Mouse (Mus musculus) ES-Bruce4 (cell line): ENCODE measurements at regions not wholly inside any gene's neighbourhood (a gene's known extent, or its start where the extent isn't known, plus 50 kb on each side); places are given as distances from the start of the nearest gene placed in this dataset.

Source experiments
- H3K27ac ChIP-seq: 2 replicates; pipeline ENCODE4 v1.5.1; 2012; ENCODE audit warnings: low read length, inconsistent platforms; ENCODE audit not compliant: insufficient read depth
- H3K27me3 ChIP-seq: 2 replicates; pipeline ENCODE4 v1.6.1; 2012; ENCODE audit warnings: mild to moderate bottlenecking, low read length, inconsistent platforms; ENCODE audit not compliant: control insufficient read depth, poor library complexity, insufficient read depth, severe bottlenecking
- H3K36me3 ChIP-seq: 2 replicates; pipeline ENCODE4 v1.6.1; 2012; ENCODE audit warnings: inconsistent platforms, mild to moderate bottlenecking, low read length, moderate library complexity; ENCODE audit not compliant: control insufficient read depth, poor library complexity, insufficient read depth, severe bottlenecking
- H3K4me1 ChIP-seq: one replicate; pipeline ENCODE4 v1.8.1; 2011; ENCODE audit warnings: low read length; ENCODE audit not compliant: control insufficient read depth, insufficient read depth
- H3K4me3 ChIP-seq: 2 replicates; pipeline ENCODE4 v1.5.1; 2011; ENCODE audit warnings: low read depth, mild to moderate bottlenecking, low read length
- H3K9ac ChIP-seq: 2 replicates; pipeline ENCODE4 v1.6.1; 2012; ENCODE audit warnings: low read depth, mild to moderate bottlenecking, inconsistent platforms; ENCODE audit not compliant: poor library complexity, severe bottlenecking
- H3K9me3 ChIP-seq: replicated peaks from 2 replicates; pipeline ENCODE4 v1.6.1; 2012; ENCODE audit warnings: mild to moderate bottlenecking, low read length, inconsistent platforms; ENCODE audit not compliant: control insufficient read depth, poor library complexity, insufficient read depth, severe bottlenecking
- CTCF ChIP-seq: IDR thresholded peaks from one replicate; pipeline ENCODE4 v1.8.1; 2011; ENCODE audit warnings: low read depth, low read length
- EP300 ChIP-seq: IDR thresholded peaks from 2 replicates; pipeline ENCODE4 v1.6.1; 2011; ENCODE audit warnings: low read depth, low read length; ENCODE audit not compliant: insufficient read depth
- POLR2A ChIP-seq: IDR thresholded peaks from one replicate; pipeline ENCODE4 v1.8.1; 2011; ENCODE audit warnings: low read length; ENCODE audit not compliant: insufficient read depth

DNA sequence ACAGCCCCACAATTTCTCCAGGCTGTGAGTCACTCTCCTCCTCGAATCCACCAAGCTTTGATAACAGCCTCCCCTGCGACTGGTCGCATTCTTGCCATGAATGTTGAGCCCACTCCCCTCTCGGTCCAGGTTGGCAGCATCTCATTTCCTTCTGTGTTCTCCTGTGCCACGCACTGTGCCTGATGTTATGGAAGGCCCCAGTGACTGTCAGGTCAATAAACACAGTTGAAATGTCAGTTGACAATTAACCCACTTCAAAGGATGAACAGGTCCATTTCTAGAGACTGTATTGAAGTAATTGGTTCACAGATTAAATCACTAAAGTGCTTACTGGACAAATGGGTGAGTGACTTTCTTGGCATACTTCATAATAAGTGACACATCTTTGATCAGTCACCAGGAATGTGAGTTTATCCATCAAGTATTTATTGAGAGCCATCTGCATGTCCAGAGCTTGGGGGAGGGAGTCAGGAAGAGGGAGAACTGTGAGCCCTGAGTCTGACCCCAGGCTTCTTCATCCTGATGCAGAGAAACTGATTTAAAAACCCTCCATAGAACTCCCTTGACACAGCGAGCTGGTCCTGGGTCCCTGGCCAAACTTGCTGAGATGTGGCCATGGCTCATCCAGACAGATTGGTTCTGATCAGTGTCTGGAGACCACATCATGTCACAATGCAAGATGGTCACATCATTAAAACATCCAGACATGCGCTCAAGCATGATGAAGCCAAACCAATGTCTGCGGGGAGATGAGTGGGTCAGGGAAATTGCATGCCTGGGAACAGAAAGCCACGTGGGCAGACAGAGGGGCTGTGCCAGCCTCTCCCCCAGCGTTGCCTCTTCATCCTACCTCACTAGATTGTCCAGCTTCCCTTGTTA lies 560.7 kb downstream of the Bnc2 start:
- Histone ChIP-seq H3K9me3 (peaks cover 6% of the 10 kb centered on the region; the same call in 1 of the 2 replicates), H3K27me3 (no peaks in the 10 kb centered on the region), H3K4me1 (no peaks in the 10 kb centered on the region), H3K9ac (no peak overlapping the region), H3K36me3 (no peaks in the 10 kb centered on the region), H3K4me3 (no peak overlapping the region), H3K27ac (no peak overlapping the region)
- TF ChIP-seq CTCF (no peak), POLR2A (no peak), EP300 (no peak)

DNA sequence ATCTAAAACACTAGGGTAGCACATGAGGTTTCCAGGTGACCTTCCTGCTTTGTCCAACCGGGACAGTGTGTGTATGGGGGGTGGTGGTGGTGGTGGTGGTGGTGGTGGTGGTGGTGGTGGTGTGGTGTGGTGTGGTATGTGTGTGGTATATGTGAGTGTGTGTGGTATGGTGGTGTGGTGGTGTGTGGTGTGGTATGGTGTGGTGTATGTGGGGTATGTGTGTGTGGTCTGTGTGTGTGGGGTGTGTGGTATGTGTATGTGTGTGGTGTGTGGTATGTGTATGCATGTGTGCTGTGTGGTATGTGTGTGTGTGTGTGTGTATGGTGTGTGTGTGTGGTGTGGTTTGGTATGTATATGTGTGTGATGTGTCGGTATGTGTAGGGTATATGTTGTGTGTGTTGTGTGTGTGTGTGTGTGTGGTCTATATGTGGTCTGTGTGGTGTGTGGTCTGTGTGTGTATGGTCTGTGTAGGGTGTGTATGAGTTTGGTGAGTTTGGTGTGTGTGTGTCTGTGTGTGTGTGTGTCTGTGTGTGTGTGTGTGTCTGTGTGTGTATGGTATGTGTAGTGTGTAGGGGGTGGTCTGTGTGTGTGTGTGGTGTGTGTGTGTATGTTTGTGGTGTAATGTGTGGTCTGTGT lies 556.7 kb downstream of the Bnc2 start:
- H3K4me1 ChIP-seq = no peaks in the 10 kb centered on the region
- no peaks in the 10 kb centered on the region for H3K27me3 ChIP-seq
- no peak overlapping the region for H3K4me3 ChIP-seq
- no peaks in the 10 kb centered on the region for H3K36me3 ChIP-seq
- peaks cover 6% of the 10 kb centered on the region; the same call in 1 of the 2 replicates for H3K9me3 ChIP-seq
- TF ChIP-seq POLR2A = no peak
- no peak for TF ChIP-seq CTCF
- no peak for TF ChIP-seq EP300
- no peak overlapping the region for H3K9ac ChIP-seq
- no peak overlapping the region for H3K27ac ChIP-seq

DNA sequence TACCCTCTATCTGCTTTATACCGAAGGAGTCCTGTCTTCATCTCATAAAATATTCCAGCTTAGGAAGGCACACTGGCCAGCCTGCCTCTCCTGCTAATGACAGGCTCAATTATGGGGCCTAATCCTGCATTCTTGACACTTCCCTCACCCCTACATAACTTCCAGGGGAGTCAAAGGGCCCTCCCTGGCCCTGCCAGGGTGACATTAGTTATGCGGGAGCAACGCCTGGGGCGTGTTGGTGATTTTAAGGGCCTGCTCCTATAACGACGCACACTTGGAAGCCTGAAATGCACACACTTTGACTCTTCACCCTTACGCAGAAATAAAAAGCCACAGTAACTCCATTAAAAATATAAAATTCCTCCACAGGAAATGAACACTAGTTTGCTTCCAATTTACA lies 555.5 kb downstream of the Bnc2 start:
- Histone ChIP-seq H3K9ac (no peak overlapping the region), H3K4me3 (no peak overlapping the region), H3K9me3 (no peaks in the 10 kb centered on the region), H3K36me3 (no peaks in the 10 kb centered on the region), H3K27me3 (no peaks in the 10 kb centered on the region), H3K4me1 (no peaks in the 10 kb centered on the region), H3K27ac (no peak overlapping the region)
- TF ChIP-seq POLR2A (no peak), CTCF (no peak), EP300 (no peak)

DNA sequence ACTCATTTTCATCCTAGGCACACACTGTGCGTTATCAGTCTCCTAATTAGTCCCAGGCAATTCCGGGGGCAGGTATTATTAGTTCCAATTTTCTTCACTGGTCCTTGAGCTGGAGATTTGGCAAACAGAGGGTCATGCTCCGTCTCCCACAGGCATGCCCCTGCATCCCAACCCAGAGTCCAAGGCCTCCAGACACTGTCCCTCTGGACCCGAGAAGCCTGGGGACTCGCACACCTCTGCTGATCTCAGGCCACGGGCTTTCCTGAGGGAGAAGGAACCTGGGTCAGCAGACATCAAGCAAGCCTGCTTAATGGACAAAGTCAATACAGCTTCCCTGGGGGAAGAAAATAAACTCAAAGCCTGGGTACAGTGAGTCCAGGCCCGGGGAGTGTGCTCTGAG lies 554.7 kb downstream of the Bnc2 start:
- TF ChIP-seq EP300 (no peak), CTCF (no peak), POLR2A (no peak)
- Histone ChIP-seq H3K4me3 (no peak overlapping the region), H3K9me3 (no peaks in the 10 kb centered on the region), H3K36me3 (no peaks in the 10 kb centered on the region), H3K27ac (no peak overlapping the region), H3K27me3 (no peaks in the 10 kb centered on the region), H3K4me1 (no peaks in the 10 kb centered on the region), H3K9ac (no peak overlapping the region)

DNA sequence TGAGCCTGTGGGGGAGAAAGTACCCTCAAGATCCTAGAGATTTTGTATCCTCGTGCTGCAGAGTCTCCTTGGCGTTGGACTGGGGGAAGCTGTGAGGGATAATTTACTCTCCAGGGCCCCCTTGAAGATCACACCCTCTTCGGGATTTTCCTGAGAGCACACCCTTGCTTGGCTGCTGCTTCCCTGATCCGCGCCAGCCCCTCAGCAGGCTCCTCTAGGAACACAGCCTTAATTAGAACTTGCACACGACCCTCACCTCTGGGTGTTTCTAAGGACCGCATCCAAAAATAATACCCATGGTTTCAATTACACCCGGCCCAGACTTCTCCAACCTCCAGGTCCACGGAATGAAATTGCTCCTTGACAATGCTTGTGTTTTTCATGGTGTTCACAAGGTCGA lies 553.6 kb downstream of the Bnc2 start:
- H3K36me3 ChIP-seq = no peaks in the 10 kb centered on the region
- no peak overlapping the region for H3K4me3 ChIP-seq
- H3K27me3 ChIP-seq = no peaks in the 10 kb centered on the region
- no peak overlapping the region for H3K27ac ChIP-seq
- H3K9me3 ChIP-seq = no peaks in the 10 kb centered on the region
- H3K9ac ChIP-seq = no peak overlapping the region
- TF ChIP-seq EP300 = no peak
- no peak for TF ChIP-seq POLR2A
- no peak for TF ChIP-seq CTCF
- H3K4me1 ChIP-seq = no peaks in the 10 kb centered on the region

DNA sequence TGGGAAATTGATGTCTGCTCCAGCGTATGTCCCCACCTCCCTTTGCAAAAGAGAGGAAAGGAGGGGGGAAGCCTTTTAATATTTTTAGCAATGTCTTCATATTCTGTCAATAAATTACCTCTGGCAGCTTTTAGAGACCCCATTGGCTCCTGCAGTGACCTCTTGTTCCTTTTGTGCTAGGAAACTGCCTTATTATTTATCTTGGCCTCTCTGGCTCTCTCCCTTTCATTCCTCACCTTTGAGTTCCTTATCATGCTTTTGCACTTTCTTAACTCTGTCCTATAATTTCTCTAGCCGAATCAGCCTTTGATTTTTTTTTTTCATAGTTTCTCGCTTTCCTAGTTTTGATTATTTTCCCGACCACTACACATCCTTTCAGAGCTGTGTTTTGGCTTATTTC lies 548.7 kb downstream of the Bnc2 start:
- H3K36me3 ChIP-seq = no peaks in the 10 kb centered on the region
- H3K27ac ChIP-seq = no peak overlapping the region
- TF ChIP-seq EP300 = no peak
- no peak for TF ChIP-seq CTCF
- TF ChIP-seq POLR2A = no peak
- no peak overlapping the region for H3K4me3 ChIP-seq
- H3K9me3 ChIP-seq = no peaks in the 10 kb centered on the region
- no peaks in the 10 kb centered on the region for H3K4me1 ChIP-seq
- H3K9ac ChIP-seq = no peak overlapping the region
- no peaks in the 10 kb centered on the region for H3K27me3 ChIP-seq
